Mouse (Mus musculus): Measurements from ENCODE around the gene Pcdh9. TPM values are rescaled to one million over a fixed set of nuclear protein-coding genes. Genes with fewer than 3 reads are reported as not detected.

Pcdh9 gene
- total RNA-seq, 4 experiments from 2014 or later: 0.17 to 0.48 (median 0.39) TPM

DNA sequence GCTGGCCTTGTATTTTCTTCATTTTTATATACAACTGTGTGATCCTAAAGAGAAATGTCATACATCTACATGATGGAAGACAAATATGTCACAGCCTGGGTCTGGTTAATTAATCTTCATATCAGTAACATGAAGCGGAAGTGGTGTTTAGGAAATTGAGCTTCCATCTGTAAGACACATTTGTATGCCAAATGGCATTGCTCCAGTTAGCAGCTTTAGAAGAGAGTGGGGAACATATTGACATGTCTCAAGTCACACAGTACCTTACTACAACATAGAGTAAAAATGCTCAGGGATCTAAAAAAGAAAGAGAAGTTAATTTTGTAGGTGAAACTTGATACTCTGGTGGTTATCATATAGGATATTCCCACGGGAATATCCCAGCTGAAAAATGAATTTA is 505.4 kb downstream of the Pcdh9 start:
- DNase-seq (ENCODE audit: low spot score in 2 of 2): no peak

DNA sequence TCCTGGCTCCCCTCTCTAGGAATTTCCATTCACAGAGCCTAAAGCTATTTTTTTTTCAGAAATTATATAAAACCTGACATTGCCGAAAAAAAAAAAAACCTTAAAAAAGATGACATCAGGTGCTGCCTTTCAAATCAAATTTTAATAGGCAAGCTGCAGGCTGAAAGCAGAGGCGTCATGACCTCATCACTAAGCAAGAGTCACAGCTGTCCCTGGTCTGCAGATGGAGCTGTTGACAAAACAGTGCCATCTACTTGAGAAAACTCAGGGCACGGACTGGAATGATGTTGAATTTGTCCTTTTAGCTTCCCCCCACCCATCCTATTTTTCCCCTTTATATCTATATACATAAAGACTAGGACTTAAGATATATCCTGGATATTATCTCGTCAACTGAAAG is 509.3 kb downstream of the Pcdh9 start:
- no peak for DNase-seq (ENCODE audit: low spot score in 2 of 2)

DNA sequence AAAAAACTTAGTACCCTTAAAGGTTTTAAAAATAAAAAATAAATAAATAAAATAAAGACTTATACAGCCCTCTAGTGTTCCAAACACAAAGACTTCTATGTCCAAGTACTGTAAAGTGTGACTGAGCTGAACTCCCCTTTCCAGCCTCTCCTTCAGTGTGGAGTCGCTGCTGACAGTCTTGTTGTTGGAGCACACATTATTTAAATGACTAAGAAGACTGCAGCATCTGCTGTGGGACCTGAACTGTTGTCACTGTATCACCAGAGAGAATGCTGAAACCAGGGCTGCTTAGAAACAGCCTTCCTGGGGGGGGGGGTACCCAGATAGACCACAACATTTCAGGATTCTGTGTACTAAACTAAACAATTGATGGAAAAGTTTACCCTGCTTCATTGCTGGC is 509.7 kb downstream of the Pcdh9 start:
- DNase-seq (ENCODE audit: low spot score in 2 of 2): no peak

DNA sequence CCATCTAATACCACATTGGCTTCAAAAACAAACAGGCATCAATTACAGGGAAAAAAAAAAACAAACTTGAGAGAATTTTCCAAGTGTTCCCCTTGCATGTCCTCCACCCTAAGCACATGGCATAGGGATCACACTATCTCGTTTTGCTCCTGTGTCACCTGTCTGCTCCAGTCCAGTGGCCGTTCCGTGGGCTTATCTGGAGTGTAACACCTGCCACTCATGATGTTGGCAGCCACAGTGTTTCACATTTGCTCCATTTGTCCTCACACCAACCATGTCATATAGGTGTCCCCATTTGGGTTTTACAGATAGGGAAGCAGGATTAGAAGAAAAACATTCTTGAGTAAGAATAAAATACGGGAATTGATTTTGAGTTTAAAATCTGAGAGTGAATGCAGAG is 514.3 kb downstream of the Pcdh9 start:
- DNase-seq (ENCODE audit: low spot score in 2 of 2): no peak

GRCm38 (mm10) chr14:93374181-93374580 is 516.3 kb downstream of the Pcdh9 start:
- no peak for DNase-seq (ENCODE audit: low spot score in 2 of 2)

DNA sequence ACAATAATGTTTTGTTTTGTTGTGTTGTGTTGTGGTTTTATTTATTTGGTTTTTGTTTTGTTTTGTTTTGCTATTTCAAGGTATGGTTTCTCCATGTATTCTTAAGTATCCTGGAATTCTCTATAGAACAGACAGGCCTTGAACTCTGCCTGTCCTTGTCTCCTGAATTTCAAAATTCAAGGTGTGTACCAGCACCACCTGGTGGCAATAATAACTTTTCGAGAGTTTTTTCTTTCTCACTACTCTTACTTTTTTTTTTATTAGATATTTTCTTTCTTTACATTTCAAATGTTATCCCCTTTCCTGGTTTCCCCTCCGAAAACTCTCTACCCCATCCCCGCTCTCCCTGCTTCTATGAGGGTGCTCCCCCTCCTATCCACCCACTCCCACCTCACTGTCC is 536.3 kb downstream of the Pcdh9 start:
- DNase-seq (ENCODE audit: low spot score in 2 of 2): no peak

GRCm38 (mm10) chr14:93350906-93351305 is 539.6 kb downstream of the Pcdh9 start:
- peak; percentile 36 to 57 for DNase-seq (ENCODE audit: low spot score in 2 of 2)

DNA sequence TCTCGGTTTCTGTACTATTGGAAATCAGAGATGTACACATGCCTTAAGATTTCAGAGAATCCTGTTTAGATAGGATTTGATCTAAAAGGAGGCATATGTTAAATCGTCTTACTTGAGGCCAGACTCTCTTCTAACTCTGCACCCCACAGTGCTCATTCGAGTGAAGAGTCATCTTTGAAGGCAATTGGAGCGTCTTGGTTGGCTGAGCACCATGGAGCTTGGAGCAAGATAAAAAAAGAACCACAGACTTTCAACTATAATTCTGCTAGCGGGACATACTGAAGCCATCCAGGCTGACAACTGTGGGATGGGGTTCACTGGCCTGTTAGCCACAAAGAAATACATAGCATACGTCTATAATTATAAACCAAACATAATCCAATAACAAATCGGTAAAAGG is 541.3 kb downstream of the Pcdh9 start:
- no peak for DNase-seq (ENCODE audit: low spot score in 2 of 2)

DNA sequence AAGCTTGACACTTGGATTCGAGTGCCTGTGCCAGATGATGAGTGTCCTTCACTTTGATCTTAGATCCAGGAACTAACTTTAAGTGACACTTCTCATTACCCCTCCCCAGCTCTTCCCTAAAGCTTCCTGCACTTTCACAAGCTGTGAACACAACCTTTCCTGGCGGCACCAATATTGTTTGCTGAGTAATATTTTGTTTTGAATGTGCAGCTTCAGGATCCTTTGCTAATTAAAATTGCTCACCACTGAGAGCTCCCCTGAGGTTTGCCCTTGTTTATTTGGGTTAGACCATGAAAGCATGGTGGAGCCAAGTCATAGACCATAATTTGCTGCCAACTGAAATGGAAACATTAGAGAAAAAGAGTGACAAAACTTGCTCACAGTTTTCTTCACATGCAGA is 543.4 kb downstream of the Pcdh9 start:
- DNase-seq (ENCODE audit: low spot score in 2 of 2): no peak

GRCm38 (mm10) chr14:93342781-93343180 is 547.7 kb downstream of the Pcdh9 start:
- peak in 1 of 2 experiments; percentile 13 for DNase-seq (ENCODE audit: low spot score in 2 of 2)

DNA sequence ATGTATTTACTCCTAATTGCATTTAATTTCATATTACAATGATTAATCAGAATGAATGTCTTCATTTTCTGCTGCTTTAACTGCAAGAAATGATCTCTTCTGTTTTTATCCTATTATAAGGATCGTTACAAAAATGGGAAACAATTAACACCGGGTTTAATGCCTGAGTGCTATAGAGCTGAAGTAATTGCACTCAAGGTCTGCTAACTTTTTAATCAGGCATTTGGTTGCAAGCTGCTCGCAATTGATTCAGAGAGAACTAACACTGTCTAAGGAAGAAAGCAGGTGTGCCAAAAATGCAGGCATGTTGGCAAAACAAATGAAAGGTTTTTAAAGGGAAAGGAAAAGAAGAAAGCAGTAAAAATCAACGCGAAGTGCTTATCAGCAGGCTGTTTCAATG is 549.1 kb downstream of the Pcdh9 start:
- DNase-seq (ENCODE audit: low spot score in 2 of 2): no peak

- DNase-seq (ENCODE audit: low spot score in 2 of 2): no peak
These were observed 561.2 kb downstream of the Pcdh9 start for GRCm38 (mm10) chr14:93329247-93329646.

DNA sequence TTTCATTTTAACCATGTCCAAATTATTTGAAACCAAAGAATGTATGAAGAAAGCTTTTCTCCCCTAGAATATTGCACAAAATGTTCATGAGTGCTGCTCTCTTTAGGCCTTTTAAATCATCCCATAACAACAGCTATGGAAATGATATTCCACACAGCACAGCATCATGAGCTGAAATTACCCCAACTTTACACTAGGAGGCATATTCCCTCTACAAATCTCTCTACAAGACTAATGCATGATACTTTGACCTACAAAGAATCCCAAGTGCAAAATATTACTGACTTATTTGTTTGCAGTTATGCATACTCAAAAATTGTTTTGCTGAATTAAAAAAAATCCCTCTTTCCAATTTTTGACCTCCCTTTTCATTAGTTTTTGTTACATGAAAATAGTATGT is 573.1 kb downstream of the Pcdh9 start:
- DNase-seq (ENCODE audit: low spot score in 2 of 2): no peak

DNA sequence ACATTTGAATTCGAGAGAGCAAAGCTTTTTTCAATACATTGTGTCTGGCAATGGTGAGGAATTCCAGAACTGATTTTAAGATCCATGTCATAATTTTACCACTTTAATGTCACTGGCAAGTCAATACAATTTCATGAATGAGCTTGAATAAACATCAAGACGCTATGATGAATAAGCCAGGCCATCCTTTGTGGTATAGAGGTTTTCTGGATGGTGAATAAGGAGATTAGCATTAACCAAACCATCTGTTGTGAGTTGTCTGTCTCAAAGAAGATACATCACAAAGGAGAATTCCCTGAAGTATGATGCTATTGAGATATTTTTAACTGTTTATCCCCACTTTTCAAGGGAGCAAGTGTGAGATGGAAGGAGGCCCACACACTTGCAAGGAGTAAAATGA is 602.1 kb downstream of the Pcdh9 start:
- no peak for DNase-seq (ENCODE audit: low spot score in 2 of 2)

DNA sequence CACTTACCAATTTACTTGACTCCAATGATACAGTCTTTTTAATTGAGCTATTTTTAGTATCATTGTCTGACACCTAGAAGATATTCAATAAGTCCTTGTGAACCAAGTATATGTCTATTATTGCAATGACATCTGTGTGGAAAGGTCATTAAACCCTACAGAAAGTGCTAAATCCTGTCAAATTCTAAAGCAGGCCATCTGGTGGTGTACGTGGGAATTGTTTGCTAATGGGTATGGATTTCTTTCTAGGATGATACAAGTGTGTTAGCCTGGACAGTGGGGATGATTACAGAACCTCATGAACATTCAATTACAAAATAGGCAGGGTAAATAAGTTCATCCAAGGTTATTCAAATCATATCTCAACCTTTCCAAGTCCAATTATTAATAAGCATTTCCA is 602.8 kb downstream of the Pcdh9 start:
- no peak for DNase-seq (ENCODE audit: low spot score in 2 of 2)

- no peak for DNase-seq (ENCODE audit: low spot score in 2 of 2)
These were observed 605.3 kb downstream of the Pcdh9 start for GRCm38 (mm10) chr14:93285136-93285535.

DNA sequence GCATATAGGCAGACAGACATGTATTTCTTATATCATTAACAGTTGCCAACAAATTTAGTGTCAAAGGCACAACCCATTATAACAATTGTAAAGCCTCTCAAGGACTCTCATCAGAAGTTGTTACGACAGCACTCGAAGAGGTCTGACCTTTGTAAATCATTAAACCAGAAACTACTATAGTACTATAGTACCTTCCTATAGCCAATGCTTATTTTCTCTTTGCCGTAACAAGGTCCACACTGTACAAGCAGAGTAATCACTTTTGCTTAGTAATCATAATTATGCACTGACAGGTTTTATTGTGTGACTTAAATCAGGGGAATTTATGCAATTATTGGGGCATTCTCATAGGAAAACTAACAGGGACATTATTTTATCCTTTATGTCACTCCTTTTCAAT is 606.5 kb downstream of the Pcdh9 start:
- no peak for DNase-seq (ENCODE audit: low spot score in 2 of 2)

DNA sequence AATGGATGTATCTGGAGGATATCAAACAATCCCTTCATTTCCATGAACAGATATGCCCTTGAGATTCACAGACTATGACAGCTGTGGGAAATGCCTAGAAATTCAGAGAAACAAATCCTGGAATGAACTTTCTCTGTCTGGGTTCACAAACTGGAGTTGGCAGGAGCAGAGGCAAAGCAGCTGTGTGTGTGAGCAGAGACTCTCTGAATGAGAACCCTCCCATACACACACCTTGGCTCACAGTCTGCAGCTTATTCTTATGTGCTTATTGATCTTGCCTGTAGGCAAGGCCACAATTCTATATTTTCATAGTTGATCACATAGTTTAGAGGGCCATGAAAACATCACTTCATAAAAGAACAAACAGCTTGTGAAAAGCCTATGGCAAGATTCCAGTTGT is 614.8 kb downstream of the Pcdh9 start:
- no peak for DNase-seq (ENCODE audit: low spot score in 2 of 2)

DNA sequence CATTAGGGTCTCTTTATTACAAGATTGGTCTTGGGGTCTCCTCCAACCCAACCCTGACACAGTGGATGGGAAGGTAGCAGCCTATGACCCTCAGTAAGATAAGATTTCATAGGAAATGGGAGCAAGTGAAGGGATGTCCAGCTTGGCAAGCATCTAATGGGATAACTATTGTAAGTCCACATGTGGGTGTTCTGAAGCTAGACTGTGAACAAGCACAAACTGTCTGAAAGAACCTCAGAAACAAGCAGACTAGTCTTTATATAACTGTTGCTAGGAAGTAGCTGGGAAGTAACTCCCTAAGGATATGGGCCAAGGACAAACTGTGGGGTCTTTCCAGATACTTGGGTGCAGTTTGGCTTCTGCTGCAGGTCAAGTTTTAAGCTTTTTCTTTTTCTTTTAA is 615.7 kb downstream of the Pcdh9 start:
- DNase-seq (ENCODE audit: low spot score in 2 of 2): no peak

GRCm38 (mm10) chr14:93253411-93253810 is 637.1 kb downstream of the Pcdh9 start:
- DNase-seq (ENCODE audit: low spot score in 2 of 2): no peak

GRCm38 (mm10) chr14:93240263-93240662 is 650.2 kb downstream of the Pcdh9 start:
- DNase-seq (ENCODE audit: low spot score in 2 of 2): no peak

DNA sequence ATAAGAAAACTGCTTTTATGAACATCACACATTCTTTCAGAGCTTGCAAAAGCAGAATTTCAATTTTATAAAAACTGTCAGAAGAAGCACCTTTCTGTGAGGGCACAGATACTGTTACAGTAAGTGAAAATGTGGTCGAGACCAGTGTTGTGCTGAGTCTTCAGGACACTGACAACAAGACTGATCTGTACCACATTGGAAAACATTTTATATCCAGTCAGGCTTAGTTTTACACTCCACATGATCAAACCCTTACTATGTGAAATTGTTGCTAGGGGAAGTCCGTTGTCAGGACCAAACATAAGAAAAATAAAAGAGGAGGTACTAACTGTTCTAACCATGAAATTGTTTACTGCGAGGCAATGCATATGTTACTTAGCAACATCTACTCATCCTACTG is 656.1 kb downstream of the Pcdh9 start:
- DNase-seq (ENCODE audit: low spot score in 2 of 2): no peak

DNA sequence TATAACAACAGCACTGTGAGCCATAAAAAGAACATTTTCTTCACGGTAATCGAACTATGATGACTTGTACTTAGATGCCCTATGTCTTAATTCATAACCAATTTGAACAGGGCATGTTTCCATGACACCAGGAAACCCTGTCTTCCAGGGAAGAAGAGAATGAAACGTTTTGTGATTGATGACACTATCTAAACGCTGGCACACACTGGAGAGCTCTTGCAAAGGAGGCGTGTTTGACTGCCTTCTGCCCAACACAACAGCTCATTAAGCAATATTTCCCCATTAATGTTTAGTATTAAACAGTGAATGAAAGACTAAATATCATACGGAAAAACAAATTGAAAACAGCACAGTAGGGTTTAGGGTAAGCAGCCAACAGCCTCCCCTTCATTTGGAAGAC is 656.9 kb downstream of the Pcdh9 start:
- DNase-seq (ENCODE audit: low spot score in 2 of 2): no peak

- peak; percentile 85 to 86 for DNase-seq (ENCODE audit: low spot score in 2 of 2)
These were observed 675.6 kb downstream of the Pcdh9 start for GRCm38 (mm10) chr14:93214846-93215245.

GRCm38 (mm10) chr14:93199791-93200190 is 690.7 kb downstream of the Pcdh9 start:
- no peak for DNase-seq (ENCODE audit: low spot score in 2 of 2)

Data from gastrocnemius, adult 8-10 months (tissue).